Mouse (Mus musculus): ENCODE measurements around the gene Pdk3. TPM values are rescaled to one million over a fixed set of nuclear protein-coding genes. Genes with fewer than 3 reads are reported as not detected.

Pdk3 gene
- total RNA-seq, 4 experiments from 2014 or later: 37.1 to 48.8 (median 44.1) TPM

Other genes with a start within 250 kb of the Pdk3 start
- gene Pola1, start 200.0 kb downstream of the Pdk3 start, total RNA-seq (2022): 1 to 10 TPM; 7.5 to 8.9 (median 7.7) TPM
- gene Pcyt1b, start 177.3 kb downstream of the Pdk3 start, total RNA-seq (2022): 10 to 100 TPM; 30.0 to 33.5 (median 31.9) TPM
- not detected for gene AU015836, start 136.5 kb upstream of the Pdk3 start, total RNA-seq (2022)